Mouse (Mus musculus) stomach, postnatal 0 days (tissue): ENCODE measurements at regions not wholly inside any gene's neighbourhood (a gene's known extent, or its start where the extent isn't known, plus 50 kb on each side); places are given as distances from the start of the nearest gene placed in this dataset.

Experiments
- CTCF ChIP-seq: IDR thresholded peaks from 2 replicates; pipeline ENCODE4 v1.5.1; 2016; ENCODE audit warnings: antibody characterized with exemption, low read depth, mild to moderate bottlenecking, moderate library complexity
- EP300 ChIP-seq: optimal IDR thresholded peaks from 2 replicates; pipeline ENCODE3; 2016; ENCODE audit warnings: antibody characterized with exemption

- TF ChIP-seq CTCF = no peak
- no peak for TF ChIP-seq EP300
Observed at GRCm38 (mm10) chr3:27769438-27769837, 58.3 kb upstream of the Fndc3b start.
